Mouse (Mus musculus) stomach, postnatal 0 days (tissue): ENCODE results near the gene Sucla2.

Source experiments
- CTCF ChIP-seq: IDR thresholded peaks from 2 replicates; pipeline ENCODE4 v1.5.1; 2016; ENCODE audit warnings: antibody characterized with exemption, low read depth, mild to moderate bottlenecking, moderate library complexity
- EP300 ChIP-seq: optimal IDR thresholded peaks from 2 replicates; pipeline ENCODE3; 2016; ENCODE audit warnings: antibody characterized with exemption

DNA sequence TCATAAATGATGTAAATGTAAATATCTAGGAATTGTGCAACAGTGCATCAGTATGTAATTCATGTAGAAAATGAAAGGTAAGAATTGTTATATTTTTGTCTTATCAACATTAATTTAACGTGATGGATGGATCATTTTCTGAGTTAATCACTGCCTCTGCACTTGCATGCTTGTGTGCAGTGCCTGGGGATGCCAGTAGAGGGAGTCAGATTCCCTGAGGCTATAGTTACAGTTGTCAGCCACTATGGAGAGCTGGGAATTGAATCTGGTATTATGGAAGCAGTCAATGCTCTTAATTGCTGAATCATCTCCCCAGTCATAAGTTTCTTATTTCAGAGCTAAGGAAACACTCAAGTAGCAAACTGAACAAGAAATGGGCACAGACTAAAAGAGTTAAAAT lies 63.0 kb downstream of the Sucla2 start:
- TF ChIP-seq CTCF (peak; percentile 52), EP300 (no peak)
